Mouse (Mus musculus) brain, embryonic 18.5 days (tissue): ENCODE data around the gene Pklr.

Experiments used
- DNase-seq: peaks from one replicate; pipeline ENCODE4 v3.0.0-alpha.2; 2012; ENCODE audit warnings: low read depth, low spot score

Gene Pklr

GRCm38 (mm10) chr3:89135958-89136357, at the start of gene Pklr:
Gene Pklr (plus strand): TSS chr3:89136142.
- no peak for DNase-seq

DNA sequence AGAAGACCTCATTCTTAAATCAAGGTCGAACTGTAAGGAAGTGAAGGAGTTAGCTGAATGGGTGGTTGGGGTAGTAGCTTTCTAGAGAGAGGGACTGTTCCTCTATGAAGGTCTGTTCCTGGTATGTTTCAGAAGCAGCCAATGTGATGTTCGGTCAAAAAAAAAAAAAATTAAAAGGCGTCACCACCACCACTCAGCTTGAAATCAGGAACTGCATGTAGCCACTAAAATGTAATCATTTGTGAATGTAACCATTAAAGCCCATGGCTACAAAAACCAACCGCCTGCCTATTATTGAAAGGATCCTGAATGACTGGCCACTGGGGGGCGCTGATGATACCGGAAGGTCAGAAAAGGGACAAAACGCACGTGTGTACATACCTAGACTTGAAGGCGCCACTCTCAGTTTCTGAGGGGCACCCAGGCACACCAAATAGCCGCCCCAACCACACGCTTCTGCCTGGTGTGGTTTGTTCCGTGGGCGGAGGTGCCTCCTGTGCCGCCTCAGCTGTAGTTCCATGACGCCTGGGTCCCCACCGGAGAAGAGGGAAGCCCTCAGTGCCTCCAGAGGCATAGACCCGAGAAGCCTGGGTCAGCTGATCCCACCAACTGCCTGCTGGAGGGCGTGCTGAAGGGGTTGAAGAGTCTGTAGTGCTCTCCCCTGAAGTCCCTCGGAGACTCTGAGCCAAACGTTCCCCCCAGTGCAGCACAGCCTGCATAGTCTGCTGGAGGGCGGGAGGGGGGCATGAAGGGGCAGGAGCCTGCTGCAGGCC, 48.4 kb upstream of the Pklr start:
- no peak for DNase-seq

DNA sequence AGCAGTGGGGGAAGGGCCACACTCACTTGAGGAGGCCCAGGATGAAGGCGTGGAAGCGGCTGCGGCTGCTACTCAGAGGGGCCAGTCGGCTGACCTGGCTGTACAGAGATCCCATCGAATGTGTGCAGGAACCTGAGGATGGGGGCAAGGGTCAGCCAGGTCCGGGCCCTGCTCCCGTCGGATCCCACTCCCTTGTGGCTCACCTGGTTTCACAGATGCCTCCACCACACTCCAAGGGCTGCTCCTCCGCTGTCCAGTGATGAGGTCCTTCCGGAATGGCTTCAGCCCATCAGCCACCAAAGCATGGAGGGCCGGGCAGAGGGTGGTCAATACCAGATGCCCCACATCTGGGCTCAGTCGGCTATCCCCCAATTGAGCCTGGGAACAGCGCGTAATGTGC, 47.0 kb upstream of the Pklr start:
- no peak for DNase-seq

DNA sequence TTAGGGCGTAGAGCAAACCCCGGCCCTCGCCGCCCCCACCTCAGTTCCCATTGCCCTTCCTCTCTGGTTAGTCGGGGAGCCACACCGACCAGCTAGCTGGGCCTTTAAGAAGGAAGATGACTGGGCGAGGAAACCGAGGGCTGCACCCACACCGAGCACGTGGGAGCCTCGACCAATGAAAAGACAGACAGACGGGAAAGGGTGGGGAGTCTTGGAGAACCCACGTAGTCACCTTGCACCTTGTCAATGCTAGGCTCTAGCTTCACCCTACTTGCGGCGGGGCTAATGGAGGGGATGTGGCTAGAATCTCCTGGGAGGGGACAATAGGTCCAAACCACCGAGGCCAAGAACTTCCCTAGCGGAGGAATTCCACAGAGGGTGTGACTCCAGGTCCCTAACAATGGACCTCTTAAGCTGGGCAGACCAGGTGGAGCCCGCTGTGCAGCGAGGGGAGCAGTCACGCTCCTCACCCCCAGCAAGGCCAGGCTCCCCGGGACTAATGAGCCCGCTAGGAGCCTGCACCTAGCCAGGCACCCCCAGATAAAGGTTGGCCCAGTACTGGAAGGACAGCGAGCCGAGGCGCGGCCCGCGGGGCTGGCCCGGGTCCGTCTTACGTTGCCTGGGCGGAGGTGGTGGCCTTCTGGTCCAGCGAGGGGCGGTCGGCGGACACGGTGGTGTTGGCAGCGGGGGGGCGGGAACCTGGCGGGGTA, 45.9 kb upstream of the Pklr start:
- peak; percentile 69 for DNase-seq

DNA sequence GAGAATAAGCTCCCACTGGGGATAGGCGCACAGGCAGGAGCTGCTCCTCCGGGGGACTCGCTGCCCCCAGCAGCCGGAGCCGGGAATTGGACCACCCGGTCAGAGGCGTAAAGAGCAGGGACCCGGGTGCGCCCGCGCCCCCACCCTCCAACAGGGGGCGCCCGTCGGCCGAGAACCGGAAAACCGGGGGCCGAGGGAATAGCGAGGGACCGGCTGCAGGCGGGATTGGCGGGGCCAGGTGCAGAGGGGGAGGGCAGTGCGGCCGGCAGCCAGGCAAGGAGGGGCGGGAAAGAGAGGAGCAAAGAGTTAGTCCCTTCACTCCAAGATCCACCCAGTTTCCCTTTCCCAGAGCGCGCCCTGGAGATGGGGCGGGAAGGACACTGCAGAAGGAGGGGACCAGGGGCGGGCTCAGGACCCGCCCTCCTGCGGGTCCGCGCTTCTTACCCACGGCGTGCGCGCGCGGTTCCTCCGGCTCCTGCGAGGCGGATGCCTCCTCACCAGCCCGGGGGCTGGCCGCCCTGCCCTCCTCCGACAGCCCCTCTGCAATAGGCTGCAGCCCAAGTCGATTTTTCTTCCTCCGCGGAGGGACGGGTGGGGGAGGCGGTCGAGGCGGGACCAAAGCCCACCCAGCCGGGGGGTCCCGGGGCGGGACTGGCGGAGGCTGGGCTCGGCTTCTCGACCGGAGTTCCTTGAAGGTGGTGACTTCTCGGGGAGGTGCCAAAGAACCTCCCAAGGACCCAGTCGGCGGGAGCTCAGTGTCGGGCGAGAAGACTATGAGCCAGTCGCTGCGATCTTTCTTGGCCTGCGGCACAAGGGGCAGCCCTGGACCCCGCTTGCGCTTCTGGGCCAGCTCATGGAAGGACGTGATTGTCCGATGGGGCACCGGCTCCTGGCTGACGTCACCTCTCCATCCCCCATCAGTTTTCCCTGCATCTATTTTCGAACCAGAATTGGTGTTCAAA, 45.0 kb upstream of the Pklr start:
- no peak for DNase-seq

GRCm38 (mm10) chr3:89091811-89092508, 44.0 kb upstream of the Pklr start:
- DNase-seq: no peak

- no peak for DNase-seq
Observed at GRCm38 (mm10) chr3:89092509-89093090, 43.3 kb upstream of the Pklr start.

DNA sequence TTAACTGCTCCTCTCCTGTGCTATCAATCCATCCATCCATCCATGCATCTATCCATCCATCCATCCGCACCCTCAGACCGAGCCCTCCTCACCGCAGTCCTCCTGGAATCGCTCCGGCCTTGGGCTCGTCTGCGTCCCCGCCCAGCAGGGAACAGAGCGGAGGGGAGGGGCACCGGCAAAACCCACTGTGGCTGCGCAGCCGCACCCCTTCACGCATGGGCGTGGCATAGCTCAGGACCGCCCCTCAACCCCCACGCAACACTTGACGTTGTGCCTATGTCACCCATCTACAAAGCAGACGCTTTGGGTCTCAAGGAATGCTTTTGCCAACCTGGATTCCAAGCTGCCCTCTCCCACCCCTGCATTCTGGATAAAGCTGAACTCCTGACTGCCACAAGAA, 42.8 kb upstream of the Pklr start, which contains the start of gene Rusc1:
Rusc1 (minus strand) TSS at position 137 of the 400 bp plus-strand sequence.
- peak; percentile 85 for DNase-seq

DNA sequence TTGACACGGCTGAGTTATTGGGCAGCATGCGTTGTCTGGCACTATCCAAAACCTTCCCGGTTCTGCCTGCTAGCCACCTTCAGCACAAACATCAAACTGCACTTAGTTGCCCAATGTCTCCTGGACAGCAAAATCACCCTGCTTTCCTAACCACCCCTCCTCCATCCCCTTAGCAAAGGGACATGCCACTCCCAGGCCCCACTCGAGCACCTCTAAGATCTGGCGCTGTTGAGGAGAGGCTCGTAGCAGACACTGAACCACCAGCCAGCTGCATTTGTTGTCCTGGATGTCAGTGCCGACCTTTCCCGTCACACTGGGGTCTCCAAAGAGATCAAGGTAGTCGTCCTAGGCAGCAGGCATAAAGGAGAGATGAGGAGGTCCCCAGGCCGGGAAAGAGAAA, 41.9 kb upstream of the Pklr start:
- no peak for DNase-seq

DNA sequence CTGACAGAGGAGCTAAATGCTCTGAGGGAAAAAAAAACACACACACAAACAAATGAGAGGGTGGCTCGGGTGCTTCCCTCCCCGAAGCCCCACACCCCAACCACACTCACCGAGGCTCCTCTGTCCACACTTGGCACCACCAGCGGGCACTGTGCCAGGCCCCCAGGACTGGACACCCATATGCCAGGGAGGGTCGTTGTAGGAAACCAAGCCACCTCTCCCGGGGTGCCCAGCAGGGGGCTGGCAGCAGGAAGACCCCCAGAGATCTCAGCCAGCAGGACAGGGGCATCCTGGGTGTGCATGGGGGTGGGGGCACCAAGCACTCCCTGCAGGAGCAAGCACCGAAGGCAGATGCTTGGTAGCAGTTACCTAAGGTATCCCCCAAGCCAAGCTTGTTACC, 35.1 kb upstream of the Pklr start, which contains the start of gene Gm43738:
Gm43738 (minus strand) TSS at position 289 of the 400 bp plus-strand sequence.
- no peak for DNase-seq

DNA sequence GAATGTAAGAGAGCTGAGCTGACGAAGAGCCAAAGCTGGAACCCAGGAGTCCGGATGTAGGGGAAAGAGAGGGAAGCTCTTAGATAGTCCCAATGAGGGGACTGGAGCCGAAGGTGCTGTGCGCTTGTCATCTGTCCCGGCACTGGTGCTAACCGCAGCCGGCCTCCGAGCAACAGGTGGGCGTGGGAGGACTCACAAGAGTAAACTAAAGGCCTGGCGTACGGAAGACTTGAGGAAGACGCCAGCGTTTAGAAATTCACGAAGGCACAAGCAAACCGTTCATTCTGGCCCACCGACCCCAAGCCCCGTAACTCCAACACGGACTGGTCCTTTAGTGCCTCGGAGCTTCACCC, 34.5 kb upstream of the Pklr start:
- DNase-seq: no peak

GRCm38 (mm10) chr3:89101812-89102494, 34.0 kb upstream of the Pklr start, which contains the start of gene Fdps:
Gene Fdps (minus strand): TSS chr3:89101959.
- peak; percentile 99 for DNase-seq

DNA sequence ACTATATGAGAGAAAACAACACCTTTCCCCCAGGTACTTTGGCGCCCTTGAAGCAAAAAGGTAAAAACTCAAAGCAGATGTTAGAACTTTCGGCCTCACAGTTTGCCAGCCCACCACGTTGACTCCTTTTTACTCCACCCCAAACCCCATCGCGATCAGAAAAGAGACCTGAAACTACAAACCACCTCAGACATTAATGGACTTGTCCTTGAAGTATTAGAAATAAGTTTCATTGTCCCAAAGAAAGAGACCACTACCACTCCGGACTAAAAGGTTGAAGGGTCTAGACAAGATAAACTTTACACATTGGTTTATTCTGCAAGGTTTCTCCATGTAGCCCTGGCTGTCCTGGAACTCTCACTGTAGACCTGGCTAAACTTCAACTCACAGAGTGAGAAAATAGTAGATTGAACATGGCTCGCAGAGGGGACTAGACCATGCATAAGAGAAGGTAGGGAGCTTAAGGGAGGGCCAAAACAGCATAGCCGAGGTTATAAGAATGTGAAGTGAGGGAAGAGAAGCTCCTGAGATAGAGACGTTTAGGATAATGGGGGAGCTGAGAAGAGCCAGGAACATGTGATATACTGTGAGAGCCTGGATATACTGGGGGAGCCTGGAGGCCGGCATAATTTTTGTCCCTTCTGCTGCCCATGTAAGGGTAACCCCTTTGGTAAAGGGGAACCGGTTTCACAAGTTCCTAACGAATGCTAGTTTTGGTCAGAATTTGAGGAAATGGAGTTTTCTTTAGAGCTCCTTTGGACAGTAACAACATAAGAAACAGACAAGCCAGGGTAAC, 33.2 kb upstream of the Pklr start:
- DNase-seq: no peak

GRCm38 (mm10) chr3:89103291-89103595, 32.7 kb upstream of the Pklr start:
- DNase-seq: no peak

DNA sequence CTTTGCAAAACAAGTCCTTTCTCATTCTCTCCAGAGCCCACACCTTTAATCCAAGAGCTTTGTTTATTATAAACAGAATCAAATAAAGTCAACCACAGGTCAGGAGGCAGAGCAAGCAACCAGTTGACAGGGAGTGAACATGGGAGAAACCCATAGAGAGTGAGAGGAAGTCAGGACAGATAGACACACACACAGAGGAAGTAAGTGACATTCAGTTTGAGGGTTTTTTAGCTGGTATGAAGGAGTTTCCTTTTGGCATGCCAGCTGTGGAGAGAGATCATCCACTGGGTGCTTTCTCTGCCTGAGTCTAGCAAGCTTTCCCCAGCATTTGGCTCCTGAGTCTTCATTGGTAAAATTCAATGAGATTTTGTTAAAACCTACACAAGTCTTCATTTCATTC, 29.1 kb upstream of the Pklr start:
- DNase-seq: no peak

DNA sequence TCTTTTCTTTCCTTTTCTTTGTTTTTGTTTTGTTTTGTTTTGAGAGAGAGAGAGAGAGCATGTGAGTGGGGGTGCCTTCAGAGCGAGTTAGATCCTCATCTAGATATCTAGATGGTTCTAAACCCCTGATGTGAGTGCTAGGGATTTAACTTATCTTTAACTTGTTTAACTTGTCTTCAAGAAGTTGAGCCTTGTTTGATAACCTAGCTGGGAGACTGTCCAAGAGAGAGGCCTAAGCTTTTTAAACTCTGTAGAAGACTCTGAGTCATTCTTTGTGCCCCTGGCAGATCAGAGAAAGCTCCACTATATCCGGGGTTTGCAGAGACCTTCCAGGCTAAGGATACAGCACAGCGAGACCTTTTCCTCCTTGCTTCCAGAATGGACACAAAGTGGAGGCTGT, 28.4 kb upstream of the Pklr start:
- no peak for DNase-seq

- DNase-seq: no peak
Observed at GRCm38 (mm10) chr3:89108146-89108545, 27.8 kb upstream of the Pklr start.

GRCm38 (mm10) chr3:89113058-89113457, 22.9 kb upstream of the Pklr start:
- DNase-seq: no peak

DNA sequence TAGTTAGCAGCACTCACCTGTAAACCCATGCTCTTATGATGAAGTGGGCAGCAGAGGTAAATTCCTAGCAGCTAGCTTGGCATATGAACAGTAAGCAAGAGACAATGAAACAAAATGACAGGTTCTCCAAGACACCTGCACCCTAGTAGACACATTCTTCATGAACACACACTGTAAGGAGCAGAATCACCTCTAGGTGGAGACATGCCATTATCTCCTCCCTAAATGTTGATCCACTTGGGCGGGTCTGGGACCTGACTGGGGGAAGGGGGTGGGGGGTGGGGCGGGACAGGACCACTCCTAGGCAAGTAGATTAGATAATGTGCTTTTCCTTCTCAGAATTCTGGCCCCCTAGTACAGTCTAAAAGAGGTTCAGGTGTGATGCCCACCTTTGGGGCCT, 20.4 kb upstream of the Pklr start:
- no peak for DNase-seq

- no peak for DNase-seq
Observed at GRCm38 (mm10) chr3:89123313-89123712, 12.6 kb upstream of the Pklr start.
